Mouse (Mus musculus) midbrain, embryonic 11.5 days (tissue): ENCODE measurements around the gene Adamtsl3. TPM values are rescaled to one million over a fixed set of nuclear protein-coding genes. Genes with fewer than 3 reads are reported as not detected.
A peak's percentile ranks its signal among the peaks of the same experiment; 100 is the strongest.

Source experiments
- ATAC-seq: fragments of 200-750 bp; cut with Nextera tagmentation; 2 replicates; pipeline ENCODE4 v1.8.0; 2017; ENCODE audit warnings: moderate TSS enrichment, moderate library complexity; ENCODE audit not compliant: low FRiP score
- DNase-seq: peaks from one replicate; pipeline ENCODE4 v3.0.0; 2015; ENCODE audit warnings: low spot score; ENCODE audit errors: missing footprints
- H3K27ac ChIP-seq: fragments of 300-500 bp; sonication (generic); 2 replicates; pipeline ENCODE4 v1.5.1; 2014; ENCODE audit warnings: low read depth, low read length
- H3K27me3 ChIP-seq: fragments of 300-500 bp; sonication (generic); 2 replicates; pipeline ENCODE4 v1.6.1; 2014; ENCODE audit warnings: mild to moderate bottlenecking, low read length, moderate library complexity, mixed read lengths; ENCODE audit not compliant: control insufficient read depth, insufficient read depth
- H3K36me3 ChIP-seq: fragments of 300-500 bp; sonication (generic); 2 replicates; pipeline ENCODE4 v1.6.1; 2014; ENCODE audit warnings: mild to moderate bottlenecking, low read length, moderate library complexity, mixed read lengths; ENCODE audit not compliant: control insufficient read depth, insufficient read depth
- H3K4me1 ChIP-seq: fragments of 300-500 bp; sonication (generic); 2 replicates; pipeline ENCODE4 v1.6.1; 2014; ENCODE audit warnings: low read length; ENCODE audit not compliant: control insufficient read depth, insufficient read depth
- H3K4me2 ChIP-seq: fragments of 300-500 bp; sonication (generic); 2 replicates; pipeline ENCODE4 v1.6.1; 2014; ENCODE audit warnings: mild to moderate bottlenecking, moderate library complexity
- H3K4me3 ChIP-seq: fragments of 300-500 bp; sonication (generic); 2 replicates; pipeline ENCODE4 v1.5.1; 2014; ENCODE audit warnings: low read depth, low read length
- H3K9ac ChIP-seq: fragments of 300-500 bp; sonication (generic); 2 replicates; pipeline ENCODE4 v1.6.1; 2014; ENCODE audit warnings: low read length
- H3K9me3 ChIP-seq: fragments of 300-500 bp; sonication (generic); 2 replicates; pipeline ENCODE4 v1.6.1; 2016; ENCODE audit warnings: low read length; ENCODE audit not compliant: control insufficient read depth
- WGBS: fragments of 180-500 bp; shearing (Covaris S2); extraction: QIAGEN DNeasy Blood & Tissue Kit; methylation state at CpG from one replicate; pipeline ENCODE4 v1.1.7; 2014; 5-methylcytosine and 5-hydroxymethylcytosine counted together
- polyA plus RNA-seq: library from polyadenylated mRNA; unstranded; fragments of >200 nt; fragmentation: Nextera tagmentation; extraction: Ambion mirVana; gene quantifications from 2 replicates; pipeline ENCODE4 v1.2.1, GENCODE M21; 2014

The Adamtsl3 gene
- polyA plus RNA-seq, 1 experiment from 2014 or later = not detected

DNA sequence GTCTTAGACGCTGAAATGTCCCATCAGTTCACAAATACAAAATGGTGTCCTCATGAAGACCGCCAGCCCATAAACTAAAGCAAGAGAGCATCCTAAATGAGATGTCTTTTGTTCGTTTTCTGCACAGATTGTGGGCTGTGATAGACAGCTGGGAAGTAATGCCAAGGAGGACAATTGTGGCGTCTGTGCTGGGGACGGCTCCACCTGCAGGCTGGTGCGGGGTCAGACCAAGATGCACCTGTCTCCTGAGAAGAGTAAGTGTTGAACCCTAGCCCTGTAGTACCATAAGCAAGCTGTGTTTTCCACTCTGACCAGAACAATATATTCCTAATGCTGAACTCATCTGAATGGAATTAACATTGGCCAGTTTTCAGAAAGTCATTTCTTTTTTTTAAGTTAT lies 129.9 kb downstream of the Adamtsl3 start:
- DNase-seq = no peak
- H3K4me1 ChIP-seq = no peaks in the 10 kb centered on the region
- WGBS = 62% methylated on average over 6 of the region's 6 CpGs
- ATAC-seq = no peak
- no peaks in the 10 kb centered on the region for H3K9me3 ChIP-seq
- H3K27ac ChIP-seq = no peak overlapping the region
- H3K36me3 ChIP-seq = no peaks in the 10 kb centered on the region
- H3K4me2 ChIP-seq = no peak overlapping the region
- H3K9ac ChIP-seq = no peak overlapping the region
- H3K27me3 ChIP-seq = no peaks in the 10 kb centered on the region
- H3K4me3 ChIP-seq = no peak overlapping the region

DNA sequence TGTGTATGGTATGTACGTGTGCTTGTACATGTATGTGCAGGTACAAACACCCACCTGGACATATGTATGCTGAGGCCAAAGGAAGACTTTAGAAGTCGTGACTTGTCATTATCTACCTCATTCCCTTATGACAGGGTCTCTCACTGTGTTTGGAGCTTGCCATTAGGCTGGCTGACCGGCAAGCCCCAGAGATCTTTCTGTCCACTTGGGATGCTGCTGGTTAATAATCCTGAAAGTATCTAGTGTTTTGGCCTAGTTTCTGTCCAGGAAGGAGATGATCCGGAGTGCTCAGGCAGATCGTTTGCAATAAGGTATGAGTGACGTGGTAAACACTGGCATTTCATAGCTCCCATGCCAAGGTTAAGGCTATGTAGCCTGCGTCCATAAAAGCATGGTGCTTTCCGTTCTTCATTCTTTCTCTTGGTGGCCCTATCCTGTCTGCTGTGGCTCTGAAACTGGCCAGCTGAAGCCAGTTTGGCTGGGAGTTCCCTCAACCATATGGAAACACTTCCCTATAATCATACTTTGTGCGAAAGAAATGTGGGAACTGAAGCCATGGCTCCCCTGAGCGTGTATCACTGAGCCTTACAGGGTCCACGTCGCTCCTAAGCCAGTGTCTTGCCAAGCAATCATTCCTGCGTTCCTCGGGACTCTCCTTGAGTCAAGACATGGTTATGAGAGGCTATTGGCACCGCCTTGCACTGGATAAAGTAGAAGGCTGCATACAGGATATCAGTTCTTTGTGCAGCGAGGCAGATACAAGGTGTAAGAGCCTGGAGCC lies 141.1 kb downstream of the Adamtsl3 start:
- H3K36me3 ChIP-seq = no peaks in the 10 kb centered on the region
- H3K9ac ChIP-seq = no peak overlapping the region
- H3K27me3 ChIP-seq = no peaks in the 10 kb centered on the region
- DNase-seq (no peak), ATAC-seq (no peak)
- no peaks in the 10 kb centered on the region for H3K9me3 ChIP-seq
- H3K4me2 ChIP-seq = no peak overlapping the region
- H3K4me3 ChIP-seq = no peak overlapping the region
- no peaks in the 10 kb centered on the region for H3K4me1 ChIP-seq
- WGBS = 88% methylated on average over 16 of the region's 16 CpGs
- no peak overlapping the region for H3K27ac ChIP-seq

DNA sequence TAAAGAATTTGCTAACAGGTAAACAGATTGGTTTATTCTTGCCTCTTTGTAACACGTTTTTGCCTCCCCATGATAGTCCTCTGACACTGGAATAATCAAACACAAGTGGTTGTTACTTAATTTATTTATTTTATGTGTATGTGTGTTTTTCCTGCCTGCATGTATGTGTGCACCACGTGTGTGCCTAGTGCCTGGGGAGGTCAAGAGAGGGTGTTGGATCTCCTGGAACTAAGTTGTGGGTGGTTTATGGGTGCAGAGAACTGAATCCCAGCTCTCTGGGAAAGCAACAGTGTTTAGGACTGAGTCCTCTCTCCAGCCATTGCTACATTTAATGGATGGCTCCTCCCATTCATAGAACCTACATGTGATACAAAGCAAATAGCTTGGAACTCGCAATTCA lies 143.0 kb downstream of the Adamtsl3 start:
- Histone ChIP-seq H3K4me2 (no peak overlapping the region), H3K9ac (no peak overlapping the region), H3K27me3 (no peaks in the 10 kb centered on the region), H3K36me3 (no peaks in the 10 kb centered on the region), H3K4me1 (no peaks in the 10 kb centered on the region), H3K4me3 (no peak overlapping the region), H3K27ac (no peak overlapping the region), H3K9me3 (no peaks in the 10 kb centered on the region)
- WGBS = 77% methylated on average over 3 of the region's 3 CpGs
- peak; percentile 73 for DNase-seq
- ATAC-seq = no peak

- WGBS = 75% methylated on average over 10 of the region's 10 CpGs
- ATAC-seq = no peak
- no peak overlapping the region for H3K9ac ChIP-seq
- H3K4me3 ChIP-seq = no peak overlapping the region
- no peak overlapping the region for H3K4me2 ChIP-seq
- DNase-seq = peak; percentile 82
- H3K36me3 ChIP-seq = no peaks in the 10 kb centered on the region
- H3K9me3 ChIP-seq = no peaks in the 10 kb centered on the region
- H3K27ac ChIP-seq = no peak overlapping the region
- H3K4me1 ChIP-seq = no peaks in the 10 kb centered on the region
- H3K27me3 ChIP-seq = no peaks in the 10 kb centered on the region
Observed at GRCm38 (mm10) chr7:82478861-82479755, 143.6 kb downstream of the Adamtsl3 start.

- ATAC-seq = no peak
- Histone ChIP-seq H3K4me3 (no peak overlapping the region), H3K27ac (no peak overlapping the region), H3K27me3 (no peaks in the 10 kb centered on the region), H3K9ac (no peak overlapping the region), H3K4me1 (no peaks in the 10 kb centered on the region), H3K36me3 (no peaks in the 10 kb centered on the region), H3K4me2 (no peak overlapping the region), H3K9me3 (no peaks in the 10 kb centered on the region)
- peak; percentile 76 for DNase-seq
- WGBS = 81% methylated on average over 3 of the region's 3 CpGs
Observed at GRCm38 (mm10) chr7:82483426-82483825, 147.9 kb downstream of the Adamtsl3 start.

- Histone ChIP-seq H3K4me2 (no peak overlapping the region), H3K9me3 (no peaks in the 10 kb centered on the region), H3K9ac (no peak overlapping the region), H3K27me3 (no peaks in the 10 kb centered on the region), H3K36me3 (no peaks in the 10 kb centered on the region), H3K4me3 (no peak overlapping the region), H3K4me1 (no peaks in the 10 kb centered on the region), H3K27ac (no peak overlapping the region)
- WGBS = 30% methylated on average over 5 of the region's 5 CpGs
- DNase-seq (peak; percentile 59), ATAC-seq (peak; percentile 89)
Observed at GRCm38 (mm10) chr7:82484834-82485233, 149.3 kb downstream of the Adamtsl3 start.

GRCm38 (mm10) chr7:82485344-82485954 lies 150.0 kb downstream of the Adamtsl3 start:
- H3K9me3 ChIP-seq = no peaks in the 10 kb centered on the region
- ATAC-seq = peak; percentile 63; the same call in 1 of the 2 replicates
- WGBS = 55% methylated on average over 7 of the region's 7 CpGs
- no peaks in the 10 kb centered on the region for H3K27me3 ChIP-seq
- DNase-seq = no peak
- H3K4me3 ChIP-seq = no peak overlapping the region
- H3K27ac ChIP-seq = 0 out of 2 replicates have a peak overlapping the region, but pooled peaks have one; percentile 12
- H3K4me1 ChIP-seq = no peaks in the 10 kb centered on the region
- H3K36me3 ChIP-seq = no peaks in the 10 kb centered on the region
- no peak overlapping the region for H3K9ac ChIP-seq
- H3K4me2 ChIP-seq = no peak overlapping the region

GRCm38 (mm10) chr7:82491018-82491417 lies 155.5 kb downstream of the Adamtsl3 start:
- no peaks in the 10 kb centered on the region for H3K27me3 ChIP-seq

DNA sequence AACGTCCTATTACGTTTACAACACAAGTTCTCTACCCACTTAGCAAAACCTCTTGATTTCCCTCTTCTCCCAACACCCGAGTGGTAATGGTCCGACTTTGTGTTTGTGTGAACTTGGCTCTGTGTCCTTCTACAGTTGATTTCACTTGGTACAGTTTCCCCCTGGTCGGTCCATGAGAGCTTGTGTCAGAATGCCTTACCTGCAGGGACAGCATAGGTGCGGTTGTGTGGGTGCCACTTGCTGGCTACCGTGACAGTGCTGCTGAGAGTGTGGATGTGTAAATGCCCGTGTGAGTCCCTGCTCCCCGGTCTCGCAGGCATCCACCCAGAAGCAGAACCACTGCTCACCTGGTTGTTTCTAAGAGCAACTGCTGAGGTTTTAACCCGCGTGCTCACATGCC lies 157.4 kb downstream of the Adamtsl3 start:
- no peak overlapping the region for H3K27ac ChIP-seq
- DNase-seq (no peak), ATAC-seq (no peak)
- H3K9ac ChIP-seq = no peak overlapping the region
- no peak overlapping the region for H3K4me3 ChIP-seq
- no peaks in the 10 kb centered on the region for H3K4me1 ChIP-seq
- no peaks in the 10 kb centered on the region for H3K27me3 ChIP-seq
- no peaks in the 10 kb centered on the region for H3K9me3 ChIP-seq
- H3K36me3 ChIP-seq = no peaks in the 10 kb centered on the region
- H3K4me2 ChIP-seq = no peak overlapping the region
- WGBS = 91% methylated on average over 12 of the region's 12 CpGs

More at GRCm38 (mm10) chr7:82491018-82491417, 155.5 kb downstream of the Adamtsl3 start:
- no peak overlapping the region for H3K4me2 ChIP-seq
- DNase-seq (no peak), ATAC-seq (no peak)
- no peaks in the 10 kb centered on the region for H3K9me3 ChIP-seq
- 86% methylated on average over 1 of the region's 1 CpGs for WGBS
- H3K9ac ChIP-seq = no peak overlapping the region
- no peak overlapping the region for H3K27ac ChIP-seq
- no peaks in the 10 kb centered on the region for H3K4me1 ChIP-seq
- H3K4me3 ChIP-seq = no peak overlapping the region
- H3K36me3 ChIP-seq = no peaks in the 10 kb centered on the region
